ENCODE assay signal across 19 mouse cellular contexts in the genomic region with DNA sequence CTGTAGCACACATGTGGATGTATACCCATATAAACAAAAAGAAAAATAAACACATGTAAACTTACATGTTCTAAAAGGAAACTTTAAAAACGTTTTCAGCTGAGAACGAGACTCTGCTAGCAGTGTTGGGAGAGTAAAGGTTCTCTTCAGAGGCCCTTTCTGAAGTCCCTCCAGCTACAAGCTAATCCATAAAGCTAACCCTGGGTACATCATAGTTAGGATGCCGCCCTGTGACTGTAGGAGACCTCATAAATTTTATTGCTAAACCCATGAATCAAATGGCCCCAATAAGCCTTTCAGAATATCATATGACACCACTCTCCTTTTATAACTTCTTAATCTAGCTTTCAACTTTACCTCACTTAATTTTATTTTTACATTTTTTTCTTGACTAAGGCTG.
"Had no signal": no experiment of that assay in that cellular context is flagged by ENCODE, and none has a peak within 500 bp of the region (broad histone marks: within the 10 kb centered on the region; RNA-seq: fewer than 3 reads in every experiment).

No protein-coding gene starts in this region.

- H3K4me2 ChIP-seq: lung, embryonic 14.5 days; midbrain, embryonic 12.5 days; neural tube, embryonic 13.5 days; neural tube, embryonic 15.5 days had no signal

- H3K36me3 ChIP-seq: midbrain, embryonic 10.5 days; midbrain, embryonic 12.5 days; neural tube, embryonic 13.5 days; neural tube, embryonic 15.5 days had no signal

- H3K4me3 ChIP-seq: midbrain, embryonic 10.5 days; midbrain, embryonic 12.5 days; myocyte; neural tube, embryonic 13.5 days; neural tube, embryonic 15.5 days had no signal

- H3K9me3 ChIP-seq: midbrain, embryonic 10.5 days; midbrain, embryonic 12.5 days; neural tube, embryonic 13.5 days; neural tube, embryonic 15.5 days had no signal

- H3K4me1 ChIP-seq: midbrain, embryonic 10.5 days; midbrain, embryonic 12.5 days; neural tube, embryonic 13.5 days; neural tube, embryonic 15.5 days had no signal

- H3K27ac ChIP-seq: midbrain, embryonic 10.5 days; midbrain, embryonic 12.5 days; neural tube, embryonic 13.5 days; neural tube, embryonic 15.5 days had no signal

- H3K9ac ChIP-seq: lung, embryonic 14.5 days; midbrain, embryonic 12.5 days; neural tube, embryonic 13.5 days; neural tube, embryonic 15.5 days had no signal

- ATAC-seq: midbrain, embryonic 16.5 days had no signal

- H3K27me3 ChIP-seq: midbrain, embryonic 12.5 days; neural tube, embryonic 13.5 days; neural tube, embryonic 15.5 days had no signal

- DNase-seq: lung, adult 18-20 months; lung, embryonic 14.5 days; lung, postnatal 10 days; lung, postnatal 4 days; midbrain, embryonic 14.5 days; retina, postnatal 1 day; right cerebral cortex, adult 18-20 months; right cerebral cortex, postnatal 25 days; right cerebral cortex, postnatal 4 days; spleen, adult 18-20 months; thymus, adult 2 months; thymus, postnatal 25 days; thymus, postnatal 4 days had no signal
